Mouse (Mus musculus): ENCODE results near the gene Caskin1.

- TF ChIP-seq POLR2A (IDR thresholded peaks at IDR 0.05; ENCODE audit: low read depth, low read length) (no peak), CTCF (conservative IDR thresholded peaks at IDR 0.05; ENCODE audit: insufficient read depth, insufficient read length, low read depth, low read length) (no peak)
These were observed 36.3 kb downstream of the Caskin1 start for GRCm38 (mm10) chr17:24524734-24525133.

Measured in kidney, adult 2 months (tissue).